Mouse (Mus musculus): ENCODE results near the gene Tle6. TPM values are rescaled to one million over a fixed set of nuclear protein-coding genes. Genes with fewer than 3 reads are reported as not detected.

The Tle6 gene
- polyA plus RNA-seq, 1 experiment from 2014 or later, result 3.5 TPM

DNA sequence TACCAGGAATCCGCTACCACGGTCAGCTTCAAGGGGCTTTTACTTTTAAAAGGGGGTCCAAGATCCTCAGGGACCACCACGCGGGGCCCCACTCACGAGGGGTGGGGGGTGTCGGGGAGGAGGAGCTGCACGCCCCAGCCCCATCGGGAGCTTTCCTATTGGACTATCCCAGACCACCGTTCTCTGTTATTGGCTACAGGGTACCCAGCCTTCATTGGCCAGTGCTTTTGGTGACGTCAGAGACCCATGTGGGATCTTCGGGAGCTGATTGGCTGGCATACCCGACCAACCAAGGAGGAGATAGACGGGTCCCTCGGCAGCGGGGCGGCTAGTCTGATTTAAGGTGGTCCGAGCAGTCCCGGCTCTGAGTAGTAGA is 29.4 kb downstream of the Tle6 start:
- peak overlapping the region; percentile 82 for H3K27ac ChIP-seq (ENCODE audit: low read length)
- peaks cover 39% of the 10 kb centered on the region for H3K27me3 ChIP-seq (replicated peaks; ENCODE audit: control insufficient read depth, insufficient read depth, low read length)
- no peaks in the 10 kb centered on the region for H3K9me3 ChIP-seq (ENCODE audit: control insufficient read depth, low read length)
- no peaks in the 10 kb centered on the region for H3K36me3 ChIP-seq (ENCODE audit: control insufficient read depth, insufficient read depth)
- no peak overlapping the region; the same call in 1 of the 2 replicates for H3K9ac ChIP-seq (replicated peaks; ENCODE audit: low read depth, low read length)
- peak; percentile 95 for ATAC-seq
- WGBS, result under 1% methylated on average over 18 of the region's 18 CpGs
- peak overlapping the region; percentile 49 for H3K4me3 ChIP-seq (replicated peaks; ENCODE audit: low read length)
- H3K4me2 ChIP-seq (ENCODE audit: low read length), result peak overlapping the region; percentile 82
- H3K4me1 ChIP-seq (replicated peaks; ENCODE audit: control insufficient read depth, insufficient read depth, low read length), result peaks cover 50% of the 10 kb centered on the region

DNA sequence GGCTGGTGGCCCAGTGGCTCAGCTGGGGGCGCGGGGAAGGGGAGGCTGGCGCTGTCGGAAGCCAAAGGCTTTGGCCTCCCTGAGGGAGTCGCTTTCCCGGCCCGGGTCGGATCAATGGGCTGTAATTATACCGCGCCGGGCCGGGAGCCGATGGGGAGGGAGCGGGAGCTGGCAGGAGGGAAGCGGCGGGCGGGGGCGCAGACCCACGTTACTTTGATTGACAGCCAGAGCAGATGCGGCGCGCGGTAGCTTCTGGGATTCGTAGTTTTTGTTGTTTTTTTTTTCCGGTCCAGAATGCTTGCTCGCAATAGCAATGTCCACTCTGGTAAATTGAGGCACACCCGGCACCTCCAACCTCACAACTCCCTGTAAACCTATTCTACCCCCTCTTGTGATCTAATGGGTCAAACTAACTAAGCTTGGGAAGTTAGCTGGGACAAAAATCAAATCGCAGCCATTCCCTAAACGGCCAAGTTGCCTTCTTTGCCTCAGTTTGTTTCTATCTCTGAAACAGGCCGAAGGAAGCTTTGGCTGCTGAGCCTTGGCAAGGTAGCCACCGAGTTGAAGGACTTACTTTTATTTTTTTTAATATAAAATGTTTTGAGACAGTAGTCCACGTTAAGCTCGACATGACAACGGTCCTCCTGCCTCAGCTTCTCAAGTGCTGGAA is 29.9 kb downstream of the Tle6 start:
- peak; percentile 64 for ATAC-seq

DNA sequence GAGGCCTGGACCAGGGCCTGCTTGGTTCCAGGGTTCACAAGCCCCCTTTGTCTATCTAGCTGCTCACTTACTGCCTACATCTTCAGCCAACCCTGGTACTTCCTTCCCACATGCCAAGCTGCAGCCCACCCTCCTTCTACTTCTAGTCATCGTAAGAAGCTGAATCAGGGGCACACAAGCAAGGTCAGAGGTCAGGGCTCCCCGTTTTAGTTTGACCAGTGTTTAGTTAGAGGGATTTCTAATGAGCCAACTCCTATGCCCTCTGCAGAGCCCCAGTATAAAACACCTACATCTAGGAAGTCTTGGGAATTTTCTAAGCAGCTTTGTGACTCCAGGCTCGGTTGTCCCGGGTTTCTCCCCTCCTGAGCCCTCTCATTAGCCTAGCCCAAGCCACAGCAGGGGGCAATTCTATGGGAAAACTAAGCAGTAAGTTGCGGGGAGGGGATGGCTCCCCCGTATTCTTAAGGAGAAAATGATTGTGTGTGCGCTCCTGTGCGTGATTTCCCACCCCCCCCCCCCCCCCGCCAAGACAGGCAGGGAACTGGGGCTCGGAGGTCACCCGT is 30.6 kb downstream of the Tle6 start:
- H3K4me1 ChIP-seq (replicated peaks; ENCODE audit: control insufficient read depth, insufficient read depth, low read length), result peaks cover 44% of the 10 kb centered on the region
- H3K9ac ChIP-seq (replicated peaks; ENCODE audit: low read depth, low read length), result peak overlapping the region; percentile 17; the same call in 1 of the 2 replicates
- H3K36me3 ChIP-seq (ENCODE audit: control insufficient read depth, insufficient read depth), result 0 out of 2 replicates have a peak, but pooled peaks cover 5% of the 10 kb centered on the region
- H3K27ac ChIP-seq (ENCODE audit: low read length), result peak overlapping the region; percentile 82
- peak; percentile 5; the same call in 1 of the 2 replicates for ATAC-seq
- no peaks in the 10 kb centered on the region for H3K9me3 ChIP-seq (ENCODE audit: control insufficient read depth, low read length)
- WGBS, result 0% methylated on average over 10 of the region's 11 CpGs
- H3K27me3 ChIP-seq (replicated peaks; ENCODE audit: control insufficient read depth, insufficient read depth, low read length), result peaks cover 32% of the 10 kb centered on the region
- peak overlapping the region; percentile 82 for H3K4me2 ChIP-seq (ENCODE audit: low read length)
- peak overlapping the region; percentile 49 for H3K4me3 ChIP-seq (replicated peaks; ENCODE audit: low read length)

More for the DNA sequence above, 29.9 kb downstream of the Tle6 start:
- peak overlapping the region; percentile 82 for H3K27ac ChIP-seq (ENCODE audit: low read length)
- H3K9ac ChIP-seq (replicated peaks; ENCODE audit: low read depth, low read length), result peak overlapping the region; percentile 17; the same call in 1 of the 2 replicates
- 0 out of 2 replicates have a peak, but pooled peaks cover 3% of the 10 kb centered on the region for H3K36me3 ChIP-seq (ENCODE audit: control insufficient read depth, insufficient read depth)
- H3K4me2 ChIP-seq (ENCODE audit: low read length), result peak overlapping the region; percentile 82
- H3K4me3 ChIP-seq (replicated peaks; ENCODE audit: low read length), result peak overlapping the region; percentile 49
- no peaks in the 10 kb centered on the region for H3K9me3 ChIP-seq (ENCODE audit: control insufficient read depth, low read length)
- peaks cover 50% of the 10 kb centered on the region for H3K4me1 ChIP-seq (replicated peaks; ENCODE audit: control insufficient read depth, insufficient read depth, low read length)
- H3K27me3 ChIP-seq (replicated peaks; ENCODE audit: control insufficient read depth, insufficient read depth, low read length), result peaks cover 34% of the 10 kb centered on the region
- WGBS, result under 1% methylated on average over 34 of the region's 34 CpGs

DNA sequence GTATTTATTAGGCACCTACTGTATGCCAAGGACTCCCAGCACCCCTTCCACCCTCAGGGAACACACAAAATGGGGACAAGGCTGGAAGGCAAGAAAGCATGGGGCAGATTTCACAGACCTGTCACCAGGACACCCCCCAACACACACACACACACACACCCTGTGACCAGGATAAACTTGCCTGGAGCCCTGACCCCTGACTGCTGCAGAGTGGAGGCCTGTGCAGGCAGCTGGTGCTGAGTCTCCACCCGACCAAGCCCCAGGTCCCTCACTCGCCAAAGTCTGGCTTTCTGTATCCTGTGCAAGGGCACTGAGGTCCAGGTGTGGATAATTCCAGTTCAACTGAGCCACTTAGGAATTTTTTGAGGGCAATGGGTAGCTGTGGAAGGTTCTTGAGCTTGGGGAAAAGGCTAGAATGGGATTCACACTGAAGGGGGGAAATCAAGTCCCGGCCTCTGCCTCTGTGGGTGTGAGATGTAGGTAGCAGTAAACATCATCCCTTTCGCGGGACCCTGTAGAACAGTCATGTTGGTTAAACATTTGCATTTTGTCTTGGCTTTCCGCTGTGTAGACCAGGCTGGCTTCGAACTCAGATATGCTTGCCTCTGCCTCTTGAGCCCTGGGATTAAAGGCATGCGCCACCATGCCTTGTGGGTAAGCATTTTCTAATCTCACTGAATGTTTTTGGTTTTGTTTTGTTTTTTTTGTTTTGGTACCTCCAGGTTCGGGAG is 31.2 kb downstream of the Tle6 start:
- peak overlapping the region; percentile 82; the same call in 1 of the 2 replicates for H3K4me2 ChIP-seq (ENCODE audit: low read length)
- peak overlapping the region; percentile 82; the same call in 1 of the 2 replicates for H3K27ac ChIP-seq (ENCODE audit: low read length)
- H3K4me3 ChIP-seq (replicated peaks; ENCODE audit: low read length), result no peak overlapping the region
- 30% methylated on average over 9 of the region's 9 CpGs for WGBS
- ATAC-seq, result no peak
- H3K4me1 ChIP-seq (replicated peaks; ENCODE audit: control insufficient read depth, insufficient read depth, low read length), result peaks cover 41% of the 10 kb centered on the region
- peaks cover 7% of the 10 kb centered on the region; the same call in 1 of the 2 replicates for H3K36me3 ChIP-seq (ENCODE audit: control insufficient read depth, insufficient read depth)
- peaks cover 32% of the 10 kb centered on the region for H3K27me3 ChIP-seq (replicated peaks; ENCODE audit: control insufficient read depth, insufficient read depth, low read length)
- no peaks in the 10 kb centered on the region for H3K9me3 ChIP-seq (ENCODE audit: control insufficient read depth, low read length)
- no peak overlapping the region for H3K9ac ChIP-seq (replicated peaks; ENCODE audit: low read depth, low read length)

DNA sequence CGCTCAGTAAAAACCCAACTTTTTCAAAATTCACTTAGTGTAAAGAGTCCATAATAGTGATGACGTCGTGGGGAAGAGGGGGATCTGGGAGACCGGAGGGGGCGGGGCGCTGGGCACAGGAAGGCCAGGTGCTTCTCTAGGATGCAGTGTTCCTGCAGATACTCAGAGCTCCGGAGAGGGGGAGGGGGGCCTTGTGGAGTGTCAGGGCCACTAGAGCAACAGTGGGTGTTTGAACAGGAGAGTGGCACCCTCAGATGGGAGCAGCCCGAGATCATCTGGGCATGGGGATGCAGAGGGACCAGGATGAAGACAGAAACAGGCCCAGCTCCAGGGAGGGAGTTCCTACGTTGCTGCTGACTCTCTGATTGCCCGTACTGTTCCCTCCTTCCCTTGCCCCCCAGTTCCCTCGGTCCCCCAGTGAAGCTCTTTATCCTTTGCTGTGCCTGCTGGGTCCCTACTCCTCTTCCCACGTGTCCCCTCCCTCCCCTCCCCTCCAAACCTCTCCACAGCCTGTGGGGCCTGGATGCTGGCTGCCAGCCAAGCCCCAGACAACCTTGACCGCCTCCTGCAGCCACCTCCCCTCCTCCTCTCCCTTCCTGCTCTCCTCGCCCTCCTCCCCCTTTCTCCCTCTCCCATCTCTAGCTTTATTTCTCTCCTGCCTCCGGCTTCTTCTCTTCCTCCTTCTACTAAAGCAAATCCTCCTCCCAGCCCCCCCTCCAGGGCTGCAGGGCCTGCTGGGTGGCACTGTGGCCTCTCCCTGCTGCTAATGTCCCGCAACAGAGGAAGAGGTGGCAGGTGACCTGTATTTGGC is 32.3 kb downstream of the Tle6 start:
- no peak for ATAC-seq

DNA sequence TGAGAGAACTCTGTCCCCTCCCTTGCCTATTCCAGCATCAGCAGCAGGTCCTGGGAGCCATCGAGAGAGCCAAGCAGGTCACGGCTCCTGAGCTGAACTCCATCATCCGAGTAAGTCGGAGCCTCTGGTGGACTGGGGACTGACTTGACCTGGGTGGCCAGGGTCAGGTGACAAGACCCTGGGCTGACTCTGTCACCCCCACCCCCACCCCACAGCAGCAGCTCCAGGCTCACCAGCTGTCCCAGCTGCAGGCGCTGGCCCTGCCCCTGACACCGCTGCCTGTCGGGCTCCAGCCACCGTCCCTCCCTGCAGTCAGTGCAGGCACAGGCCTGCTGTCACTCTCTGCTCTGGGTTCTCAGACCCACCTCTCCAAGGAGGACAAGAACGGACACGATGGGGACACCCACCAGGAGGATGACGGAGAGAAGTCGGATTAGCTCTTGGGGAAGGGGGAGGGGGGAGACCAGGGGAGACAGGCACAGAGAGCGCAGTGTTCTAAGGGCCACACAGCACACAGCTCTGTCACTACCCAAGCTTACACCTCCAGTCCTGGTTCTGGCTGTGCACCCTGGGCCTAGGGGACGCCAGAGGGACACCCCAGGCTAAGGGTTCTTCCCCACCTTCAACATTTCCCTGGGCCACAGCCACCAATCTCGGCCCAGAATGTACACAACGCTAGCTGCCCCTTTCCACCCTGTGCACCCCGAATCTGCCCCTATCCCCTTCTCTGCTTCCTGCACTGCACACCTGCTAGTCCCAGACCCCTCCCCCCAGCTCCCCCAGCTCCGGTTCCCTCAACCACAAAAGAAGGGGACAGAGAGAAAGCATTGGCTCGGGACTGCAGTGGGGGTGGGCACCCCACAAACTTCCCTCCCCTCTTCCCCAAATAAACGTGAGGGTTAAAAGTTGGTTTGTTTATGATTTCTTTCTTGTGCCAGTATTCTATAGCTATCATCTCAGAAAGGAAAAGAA is 35.3 kb downstream of the Tle6 start:
- H3K4me2 ChIP-seq (ENCODE audit: low read length), result no peak overlapping the region
- WGBS, result 41% methylated on average over 20 of the region's 20 CpGs
- peaks cover 10% of the 10 kb centered on the region for H3K27me3 ChIP-seq (replicated peaks; ENCODE audit: control insufficient read depth, insufficient read depth, low read length)
- H3K9ac ChIP-seq (replicated peaks; ENCODE audit: low read depth, low read length), result no peak overlapping the region
- no peak for ATAC-seq
- peaks cover 8% of the 10 kb centered on the region for H3K36me3 ChIP-seq (ENCODE audit: control insufficient read depth, insufficient read depth)
- H3K9me3 ChIP-seq (ENCODE audit: control insufficient read depth, low read length), result no peaks in the 10 kb centered on the region
- H3K27ac ChIP-seq (ENCODE audit: low read length), result no peak overlapping the region
- H3K4me3 ChIP-seq (replicated peaks; ENCODE audit: low read length), result no peak overlapping the region
- peaks cover 55% of the 10 kb centered on the region for H3K4me1 ChIP-seq (replicated peaks; ENCODE audit: control insufficient read depth, insufficient read depth, low read length)

More for the DNA sequence above, 32.3 kb downstream of the Tle6 start:
- Histone ChIP-seq H3K4me3 (replicated peaks; ENCODE audit: low read length) (no peak overlapping the region), H3K4me1 (replicated peaks; ENCODE audit: control insufficient read depth, insufficient read depth, low read length) (peaks cover 48% of the 10 kb centered on the region), H3K27me3 (replicated peaks; ENCODE audit: control insufficient read depth, insufficient read depth, low read length) (peaks cover 23% of the 10 kb centered on the region), H3K9me3 (ENCODE audit: control insufficient read depth, low read length) (no peaks in the 10 kb centered on the region), H3K27ac (ENCODE audit: low read length) (no peak overlapping the region), H3K4me2 (ENCODE audit: low read length) (no peak overlapping the region), H3K36me3 (ENCODE audit: control insufficient read depth, insufficient read depth) (peaks cover 8% of the 10 kb centered on the region; the same call in 1 of the 2 replicates), H3K9ac (replicated peaks; ENCODE audit: low read depth, low read length) (no peak overlapping the region)
- WGBS, result 8% methylated on average over 16 of the region's 16 CpGs

DNA sequence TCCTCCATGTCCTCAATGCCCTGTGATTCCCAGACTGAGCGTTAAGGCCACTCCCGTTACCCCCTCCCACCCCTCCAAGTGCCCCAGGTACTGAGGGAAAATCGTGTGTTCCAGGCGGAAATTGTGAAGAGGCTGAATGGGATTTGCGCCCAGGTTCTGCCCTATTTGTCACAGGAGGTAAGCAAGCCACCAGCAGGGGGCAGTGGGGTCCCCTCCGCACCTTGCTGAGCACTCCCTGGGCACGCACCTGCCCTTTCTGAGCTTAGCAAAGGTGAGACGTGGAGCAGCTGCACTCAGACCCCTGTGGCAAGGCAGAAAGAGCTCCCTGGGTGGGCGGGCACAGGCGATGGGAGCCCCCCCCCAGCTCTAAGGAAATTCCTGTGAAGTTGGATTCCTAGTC is 36.1 kb downstream of the Tle6 start:
- 27% methylated on average over 10 of the region's 10 CpGs for WGBS
- Histone ChIP-seq H3K4me2 (ENCODE audit: low read length) (no peak overlapping the region), H3K36me3 (ENCODE audit: control insufficient read depth, insufficient read depth) (peaks cover 8% of the 10 kb centered on the region), H3K4me1 (replicated peaks; ENCODE audit: control insufficient read depth, insufficient read depth, low read length) (peaks cover 51% of the 10 kb centered on the region), H3K27ac (ENCODE audit: low read length) (no peak overlapping the region), H3K9ac (replicated peaks; ENCODE audit: low read depth, low read length) (no peak overlapping the region), H3K9me3 (ENCODE audit: control insufficient read depth, low read length) (no peaks in the 10 kb centered on the region), H3K27me3 (replicated peaks; ENCODE audit: control insufficient read depth, insufficient read depth, low read length) (peaks cover 10% of the 10 kb centered on the region), H3K4me3 (replicated peaks; ENCODE audit: low read length) (no peak overlapping the region)
- no peak for ATAC-seq

DNA sequence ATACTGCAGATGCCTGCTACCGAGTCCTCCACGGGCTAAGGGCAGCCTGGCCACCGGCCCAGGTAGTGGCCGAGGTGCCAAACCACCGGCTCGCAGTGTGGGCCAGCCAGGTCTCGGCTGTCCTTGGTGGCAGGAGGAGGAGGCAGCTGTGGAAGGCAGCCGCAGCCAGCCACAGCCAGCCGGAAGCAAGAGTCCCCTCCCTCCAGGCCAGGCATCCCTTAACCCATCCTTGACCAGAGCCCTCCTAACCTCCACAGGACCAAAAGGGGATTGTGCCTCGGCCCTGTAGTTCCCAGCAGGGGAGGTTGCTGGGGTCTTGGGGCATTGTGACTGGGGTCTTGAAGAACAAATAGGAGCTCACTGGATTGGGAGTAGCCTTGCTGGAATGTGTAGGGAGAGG is 36.7 kb downstream of the Tle6 start:
- Histone ChIP-seq H3K9ac (replicated peaks; ENCODE audit: low read depth, low read length) (no peak overlapping the region), H3K27ac (ENCODE audit: low read length) (no peak overlapping the region), H3K36me3 (ENCODE audit: control insufficient read depth, insufficient read depth) (peaks cover 8% of the 10 kb centered on the region), H3K4me1 (replicated peaks; ENCODE audit: control insufficient read depth, insufficient read depth, low read length) (peaks cover 48% of the 10 kb centered on the region), H3K4me2 (ENCODE audit: low read length) (0 out of 2 replicates have a peak overlapping the region, but pooled peaks have one; percentile 19), H3K27me3 (replicated peaks; ENCODE audit: control insufficient read depth, insufficient read depth, low read length) (peaks cover 8% of the 10 kb centered on the region), H3K9me3 (ENCODE audit: control insufficient read depth, low read length) (no peaks in the 10 kb centered on the region), H3K4me3 (replicated peaks; ENCODE audit: low read length) (no peak overlapping the region)
- WGBS, result 8% methylated on average over 10 of the region's 10 CpGs
- ATAC-seq, result no peak

Data from forebrain, embryonic 16.5 days (tissue).